Mouse (Mus musculus) midbrain, embryonic 13.5 days (tissue): ENCODE data around the gene Pak1ip1. TPM values are rescaled to one million over a fixed set of nuclear protein-coding genes. Genes with fewer than 3 reads are reported as not detected.

ENCODE experiments used
- ATAC-seq: fragments of 200-750 bp; cut with Nextera tagmentation; 2 replicates; pipeline ENCODE4 v1.8.0; 2017; ENCODE audit warnings: mild to moderate bottlenecking, moderate TSS enrichment, moderate library complexity
- H3K27ac ChIP-seq: fragments of 300-500 bp; sonication (generic); 2 replicates; pipeline ENCODE4 v1.5.1; 2015; ENCODE audit warnings: inconsistent platforms, mild to moderate bottlenecking, moderate library complexity
- H3K27me3 ChIP-seq: fragments of 300-500 bp; sonication (generic); 2 replicates; pipeline ENCODE4 v1.6.1; 2015; ENCODE audit warnings: mild to moderate bottlenecking, inconsistent platforms
- H3K36me3 ChIP-seq: fragments of 300-500 bp; sonication (generic); 2 replicates; pipeline ENCODE4 v1.6.1; 2015; ENCODE audit warnings: mild to moderate bottlenecking, inconsistent platforms
- H3K4me1 ChIP-seq: fragments of 300-500 bp; sonication (generic); replicated peaks from 2 replicates; pipeline ENCODE4 v1.6.1; 2015; ENCODE audit warnings: inconsistent platforms
- H3K4me2 ChIP-seq: fragments of 300-500 bp; sonication (generic); replicated peaks from 2 replicates; pipeline ENCODE4 v1.6.1; 2015; ENCODE audit warnings: moderate library complexity, mild to moderate bottlenecking, inconsistent platforms
- H3K4me3 ChIP-seq: fragments of 300-500 bp; sonication (generic); replicated peaks from 2 replicates; pipeline ENCODE4 v1.5.1; 2015; ENCODE audit warnings: mild to moderate bottlenecking, inconsistent platforms
- H3K9ac ChIP-seq: fragments of 300-500 bp; sonication (generic); replicated peaks from 2 replicates; pipeline ENCODE4 v1.6.1; 2015; ENCODE audit warnings: mild to moderate bottlenecking, inconsistent platforms
- H3K9me3 ChIP-seq: fragments of 300-500 bp; sonication (generic); 2 replicates; pipeline ENCODE4 v1.6.1; 2016; ENCODE audit warnings: mild to moderate bottlenecking, inconsistent platforms
- WGBS: fragments of 180-500 bp; shearing (Covaris S2); methylation state at CpG from one replicate; pipeline ENCODE4 v1.1.7; 2015; 5-methylcytosine and 5-hydroxymethylcytosine counted together
- polyA plus RNA-seq: library from polyadenylated mRNA; unstranded; fragments of >200 nt; fragmentation: Nextera tagmentation; extraction: Ambion mirVana; gene quantifications from 2 replicates; pipeline ENCODE4 v1.2.1, GENCODE M21; 2015

Pak1ip1 gene
- polyA plus RNA-seq, 1 experiment from 2014 or later = 71.6 TPM

- Histone ChIP-seq H3K9ac (peak within 1 kb of the TSS; percentile 72), H3K27ac (peak within 1 kb of the TSS; percentile 82), H3K27me3 (no peaks in the 10 kb centered on the region), H3K4me3 (peak within 1 kb of the TSS; percentile 74), H3K36me3 (peaks cover 46% of the 10 kb centered on the region), H3K4me2 (peak within 1 kb of the TSS; percentile 74), H3K4me1 (peaks cover 20% of the 10 kb centered on the region), H3K9me3 (no peaks in the 10 kb centered on the region)
- under 1% methylated on average over 43 of the region's 43 CpGs for WGBS
- ATAC-seq = peak; percentile 99
These were observed 15.2 kb downstream of the Pak1ip1 start, which contains the start of gene Tmem14c for GRCm38 (mm10) chr13:41015829-41016634. Tmem14c (plus strand) TSS chr13:41016292.

GRCm38 (mm10) chr13:41016797-41017405, 16.1 kb downstream of the Pak1ip1 start:
- Histone ChIP-seq H3K36me3 (peaks cover 41% of the 10 kb centered on the region), H3K27ac (peak overlapping the region; percentile 82)
- peak; percentile 40 for ATAC-seq

GRCm38 (mm10) chr13:41017832-41018231, 17.0 kb downstream of the Pak1ip1 start:
- Histone ChIP-seq H3K9ac (no peak overlapping the region; the same call in 1 of the 2 replicates), H3K27ac (no peak overlapping the region), H3K9me3 (no peaks in the 10 kb centered on the region), H3K4me3 (no peak overlapping the region), H3K4me2 (no peak overlapping the region), H3K36me3 (peaks cover 31% of the 10 kb centered on the region), H3K27me3 (no peaks in the 10 kb centered on the region), H3K4me1 (peaks cover 20% of the 10 kb centered on the region)
- 82% methylated on average over 4 of the region's 4 CpGs for WGBS
- no peak for ATAC-seq

More at GRCm38 (mm10) chr13:41016797-41017405, 16.1 kb downstream of the Pak1ip1 start:
- H3K9ac ChIP-seq = peak overlapping the region; percentile 72
- H3K9me3 ChIP-seq = no peaks in the 10 kb centered on the region
- H3K27me3 ChIP-seq = no peaks in the 10 kb centered on the region
- peak overlapping the region; percentile 74 for H3K4me2 ChIP-seq
- peaks cover 20% of the 10 kb centered on the region for H3K4me1 ChIP-seq
- 42% methylated on average over 12 of the region's 12 CpGs for WGBS
- H3K4me3 ChIP-seq = peak overlapping the region; percentile 74

GRCm38 (mm10) chr13:41018236-41018635, 17.4 kb downstream of the Pak1ip1 start:
- 92% methylated on average over 9 of the region's 9 CpGs for WGBS

GRCm38 (mm10) chr13:41018756-41019591, 18.2 kb downstream of the Pak1ip1 start:
- 95% methylated on average over 13 of the region's 13 CpGs for WGBS

More at GRCm38 (mm10) chr13:41018236-41018635, 17.4 kb downstream of the Pak1ip1 start:
- Histone ChIP-seq H3K9me3 (no peaks in the 10 kb centered on the region), H3K9ac (no peak overlapping the region), H3K27me3 (no peaks in the 10 kb centered on the region), H3K4me3 (no peak overlapping the region), H3K36me3 (peaks cover 27% of the 10 kb centered on the region), H3K4me2 (no peak overlapping the region), H3K4me1 (peaks cover 20% of the 10 kb centered on the region), H3K27ac (no peak overlapping the region)
- no peak for ATAC-seq

GRCm38 (mm10) chr13:41020494-41020893, 19.7 kb downstream of the Pak1ip1 start:
- H3K9me3 ChIP-seq = no peaks in the 10 kb centered on the region
- H3K4me1 ChIP-seq = peaks cover 18% of the 10 kb centered on the region
- H3K4me3 ChIP-seq = no peak overlapping the region
- H3K36me3 ChIP-seq = peaks cover 19% of the 10 kb centered on the region
- no peak overlapping the region for H3K27ac ChIP-seq
- 71% methylated on average over 7 of the region's 7 CpGs for WGBS
- no peaks in the 10 kb centered on the region for H3K27me3 ChIP-seq
- H3K9ac ChIP-seq = no peak overlapping the region
- H3K4me2 ChIP-seq = no peak overlapping the region
- no peak for ATAC-seq

More at GRCm38 (mm10) chr13:41018756-41019591, 18.2 kb downstream of the Pak1ip1 start:
- Histone ChIP-seq H3K27ac (no peak overlapping the region), H3K4me1 (peaks cover 20% of the 10 kb centered on the region), H3K36me3 (peaks cover 28% of the 10 kb centered on the region), H3K4me3 (no peak overlapping the region), H3K9ac (no peak overlapping the region), H3K9me3 (no peaks in the 10 kb centered on the region), H3K27me3 (no peaks in the 10 kb centered on the region), H3K4me2 (no peak overlapping the region)
- no peak for ATAC-seq

- WGBS = 94% methylated on average over 6 of the region's 6 CpGs
- peaks cover 14% of the 10 kb centered on the region for H3K4me1 ChIP-seq
- no peak overlapping the region for H3K4me3 ChIP-seq
- H3K9me3 ChIP-seq = no peaks in the 10 kb centered on the region
- H3K27me3 ChIP-seq = no peaks in the 10 kb centered on the region
- no peak overlapping the region for H3K27ac ChIP-seq
- H3K36me3 ChIP-seq = peaks cover 19% of the 10 kb centered on the region
- no peak overlapping the region for H3K4me2 ChIP-seq
- no peak overlapping the region for H3K9ac ChIP-seq
- no peak for ATAC-seq
These were observed 20.8 kb downstream of the Pak1ip1 start for GRCm38 (mm10) chr13:41021607-41022006.

GRCm38 (mm10) chr13:41022099-41022498, 21.3 kb downstream of the Pak1ip1 start:
- Histone ChIP-seq H3K9me3 (no peaks in the 10 kb centered on the region), H3K4me3 (no peak overlapping the region), H3K9ac (no peak overlapping the region), H3K4me1 (peaks cover 9% of the 10 kb centered on the region), H3K27me3 (no peaks in the 10 kb centered on the region), H3K27ac (no peak overlapping the region), H3K36me3 (peaks cover 19% of the 10 kb centered on the region), H3K4me2 (no peak overlapping the region)
- 92% methylated on average over 13 of the region's 13 CpGs for WGBS
- ATAC-seq = no peak

- WGBS = 80% methylated on average over 5 of the region's 5 CpGs
- Histone ChIP-seq H3K9me3 (no peaks in the 10 kb centered on the region), H3K9ac (no peak overlapping the region), H3K27me3 (no peaks in the 10 kb centered on the region), H3K4me1 (no peaks in the 10 kb centered on the region), H3K27ac (no peak overlapping the region), H3K4me3 (no peak overlapping the region), H3K4me2 (no peak overlapping the region), H3K36me3 (no peaks in the 10 kb centered on the region)
- ATAC-seq = no peak
These were observed 29.3 kb downstream of the Pak1ip1 start for GRCm38 (mm10) chr13:41030098-41030497.

GRCm38 (mm10) chr13:41042511-41042910, 41.7 kb downstream of the Pak1ip1 start:
- no peaks in the 10 kb centered on the region for H3K9me3 ChIP-seq

GRCm38 (mm10) chr13:41045901-41046300, 45.1 kb downstream of the Pak1ip1 start:
- Histone ChIP-seq H3K9ac (no peak overlapping the region), H3K4me3 (no peak overlapping the region), H3K4me2 (no peak overlapping the region), H3K9me3 (no peaks in the 10 kb centered on the region), H3K36me3 (no peaks in the 10 kb centered on the region), H3K4me1 (no peaks in the 10 kb centered on the region), H3K27ac (no peak overlapping the region), H3K27me3 (peaks cover 9% of the 10 kb centered on the region; the same call in 1 of the 2 replicates)
- 92% methylated on average over 8 of the region's 8 CpGs for WGBS
- ATAC-seq = no peak

More at GRCm38 (mm10) chr13:41042511-41042910, 41.7 kb downstream of the Pak1ip1 start:
- no peak for ATAC-seq
- Histone ChIP-seq H3K36me3 (no peaks in the 10 kb centered on the region), H3K4me3 (no peak overlapping the region), H3K4me1 (no peaks in the 10 kb centered on the region), H3K9ac (no peak overlapping the region), H3K27me3 (no peaks in the 10 kb centered on the region), H3K27ac (no peak overlapping the region), H3K4me2 (no peak overlapping the region)
- WGBS = 93% methylated on average over 4 of the region's 4 CpGs
